Mouse (Mus musculus) CH12.LX (cell line): ENCODE results near the gene Plcg1. TPM values are rescaled to one million over a fixed set of nuclear protein-coding genes. Genes with fewer than 3 reads are reported as not detected.

Experiments used
- DNase-seq: peaks from one replicate; pipeline ENCODE4 v3.0.0-alpha.2; 2013; ENCODE audit errors: extremely low read depth
- H3K27ac ChIP-seq: 2 replicates; pipeline ENCODE4 v1.5.1; 2012; ENCODE audit warnings: low read depth, mild to moderate bottlenecking, control low read depth, moderate library complexity; ENCODE audit not compliant: insufficient read depth
- H3K27me3 ChIP-seq: replicated peaks from 2 replicates; pipeline ENCODE3; 2012; ENCODE audit warnings: inconsistent platforms
- H3K36me3 ChIP-seq, 2 experiments: replicated peaks in 1 of 2; 2 replicates each; pipeline versions ENCODE3 to v1.6.1; 2012; ENCODE audit warnings: inconsistent platforms in 1 of 2, low read length in 1 of 2, mild to moderate bottlenecking in 1 of 2, mixed read lengths in 1 of 2, moderate library complexity in 1 of 2; ENCODE audit not compliant: control insufficient read depth in 1 of 2, insufficient read depth in 1 of 2
- H3K4me1 ChIP-seq, 2 experiments: 2 replicates each; pipeline ENCODE4 v1.6.1; 2012; ENCODE audit warnings: inconsistent platforms in 1 of 2, moderate library complexity in 1 of 2; ENCODE audit not compliant: insufficient read depth in 2 of 2, control insufficient read depth in 1 of 2
- H3K4me2 ChIP-seq: 2 replicates; pipeline ENCODE4 v1.6.1; 2012; ENCODE audit warnings: low read depth, mild to moderate bottlenecking, control low read depth; ENCODE audit not compliant: poor library complexity, insufficient read depth, severe bottlenecking
- H3K4me3 ChIP-seq, 3 experiments: fragments of 150-350 bp in 1 of 3; sonication (generic) in 1 of 3; replicated peaks in 1 of 3; 2 replicates each; pipeline versions ENCODE3 to v1.5.1; 2011 to 2012; ENCODE audit warnings: low read depth in 2 of 3, low read length in 2 of 3, mild to moderate bottlenecking in 2 of 3, moderate library complexity in 2 of 3, control low read depth in 1 of 3, improper control_type of control experiment in 1 of 3, inconsistent platforms in 1 of 3, mixed read lengths in 1 of 3; ENCODE audit not compliant: poor library complexity in 1 of 3
- H3K79me2 ChIP-seq: replicated peaks from 2 replicates; pipeline ENCODE4 v1.6.1; 2012; ENCODE audit warnings: mild to moderate bottlenecking, moderate library complexity; ENCODE audit not compliant: control insufficient read depth, poor library complexity, insufficient read depth, severe bottlenecking; ENCODE audit errors: extremely low read depth
- H3K9ac ChIP-seq: 2 replicates; pipeline ENCODE4 v1.6.1; 2012; ENCODE audit warnings: low read depth, mild to moderate bottlenecking, control low read depth, moderate library complexity; ENCODE audit not compliant: insufficient read depth
- H3K9me3 ChIP-seq: replicated peaks from 2 replicates; pipeline ENCODE3; 2012; ENCODE audit warnings: low read length, inconsistent platforms, mixed read lengths
- BHLHE40 ChIP-seq: IDR thresholded peaks from 2 replicates; pipeline ENCODE4 v1.6.1; 2011; ENCODE audit warnings: mild to moderate bottlenecking, low read depth, low read length, improper control_type of control experiment
- CHD1 ChIP-seq: IDR thresholded peaks from 2 replicates; pipeline ENCODE4 v1.6.1; 2012; ENCODE audit warnings: low read depth, low read length, improper control_type of control experiment, inconsistent platforms
- CHD2 ChIP-seq: IDR thresholded peaks from 2 replicates; pipeline ENCODE4 v1.6.1; 2011; ENCODE audit warnings: low read length, improper control_type of control experiment
- E2F4 ChIP-seq: IDR thresholded peaks from 2 replicates; pipeline ENCODE4 v1.6.1; 2011; ENCODE audit warnings: low read depth, low read length, improper control_type of control experiment; ENCODE audit not compliant: insufficient replicate concordance
- GABPA ChIP-seq: IDR thresholded peaks from 2 replicates; pipeline ENCODE4 v1.6.1; 2012; ENCODE audit warnings: low read depth, low read length, improper control_type of control experiment, inconsistent platforms; ENCODE audit not compliant: insufficient replicate concordance
- HCFC1 ChIP-seq: IDR thresholded peaks from 2 replicates; pipeline ENCODE4 v1.6.1; 2012; ENCODE audit warnings: low read depth, mild to moderate bottlenecking, inconsistent platforms, low read length, improper control_type of control experiment
- JUN ChIP-seq: IDR thresholded peaks from 2 replicates; pipeline ENCODE4 v1.6.1; 2011; ENCODE audit warnings: low read depth, mild to moderate bottlenecking, low read length, improper control_type of control experiment, moderate library complexity; ENCODE audit not compliant: insufficient read depth
- JUND ChIP-seq: conservative IDR thresholded peaks from 2 replicates; pipeline ENCODE4 v1.6.1; 2011; ENCODE audit warnings: low read depth, low read length, improper control_type of control experiment
- KAT2A ChIP-seq: IDR thresholded peaks from 2 replicates; pipeline ENCODE4 v1.6.1; 2012; ENCODE audit warnings: low read length, improper control_type of control experiment, inconsistent platforms; ENCODE audit not compliant: insufficient replicate concordance
- POLR2AphosphoS2 ChIP-seq: IDR thresholded peaks from 2 replicates; pipeline ENCODE4 v1.6.1; 2011; ENCODE audit warnings: low read depth, low read length, improper control_type of control experiment
- RAD21 ChIP-seq: IDR thresholded peaks from 2 replicates; pipeline ENCODE4 v1.6.1; 2011; ENCODE audit warnings: low read depth, mild to moderate bottlenecking, low read length, improper control_type of control experiment, moderate library complexity
- TBP ChIP-seq: conservative IDR thresholded peaks from 2 replicates; pipeline ENCODE4 v1.6.1; 2011; ENCODE audit warnings: low read depth, low read length, improper control_type of control experiment
- UBTF ChIP-seq: IDR thresholded peaks from 2 replicates; pipeline ENCODE4 v1.6.1; 2012; ENCODE audit warnings: low read depth, mild to moderate bottlenecking, inconsistent platforms, low read length, improper control_type of control experiment, moderate library complexity
- ZKSCAN1 ChIP-seq: IDR thresholded peaks from 2 replicates; pipeline ENCODE4 v1.6.1; 2012; ENCODE audit warnings: low read depth, inconsistent platforms, low read length, improper control_type of control experiment, borderline replicate concordance
- ZMIZ1 ChIP-seq: IDR thresholded peaks from 2 replicates; pipeline ENCODE4 v1.6.1; 2012; ENCODE audit warnings: low read depth, mild to moderate bottlenecking, inconsistent platforms, low read length, improper control_type of control experiment
- ZNF384 ChIP-seq: IDR thresholded peaks from 2 replicates; pipeline ENCODE4 v1.6.1; 2012; ENCODE audit warnings: low read depth, low read length, improper control_type of control experiment, inconsistent platforms
- dilution Hi-C: fragments of 300-500 bp; cut with MboI; formaldehyde crosslinking; loops from 2 replicates; pipeline ENCODE4 v1.14.3; 2020; ENCODE audit warnings: low sequenced_read_pairs; ENCODE audit not compliant: extremely low pct_unique_long_range_greater_than_20kb, extremely low pct_ligation_motif_present
- in situ Hi-C: fragments of 300-500 bp; cut with MboI; formaldehyde crosslinking; loops from 3 replicates; pipeline ENCODE4 v1.14.3; 2019; ENCODE audit warnings: low sequenced_read_pairs, low pct_ligation_motif_present, low pct_unique_long_range_greater_than_20kb, mixed read lengths
- polyA plus RNA-seq: library from polyadenylated mRNA; unstranded; fragments of >175 nt; gene quantifications from 2 replicates; pipeline ENCODE4 v1.2.1, GENCODE M21; 2012; ENCODE audit warnings: low read depth; ENCODE audit not compliant: insufficient read length
- total RNA-seq, 2 experiments: library from RNA; depleted of rRNA; stranded (reverse); fragments of 300-350 nt in 1 of 2; fragments of >200 nt in 1 of 2; gene quantifications; 2 replicates each; pipeline ENCODE4 v1.2.3; 2012 to 2014

Plcg1 gene
- total and polyA plus RNA-seq, 3 experiments, result 15.5 to 28.1 (median 17.6) TPM

- Histone ChIP-seq H3K9me3 (no peaks in the 10 kb centered on the region), H3K4me1 (peaks cover 0 to 6% of the 10 kb centered on the region in 2 experiments; a peak in 2 of 4 replicates), H3K36me3 (no peaks in the 10 kb centered on the region), H3K9ac (no peak overlapping the region), H3K4me3 (no peak overlapping the region), H3K4me2 (no peak overlapping the region), H3K27me3 (no peaks in the 10 kb centered on the region), H3K79me2 (no peaks in the 10 kb centered on the region), H3K27ac (no peak overlapping the region)
- in situ Hi-C loops (no loop called here), dilution Hi-C loops (no loop called here)
- no peak for TF ChIP-seq KAT2A
- no peak for TF ChIP-seq ZMIZ1
- no peak for TF ChIP-seq UBTF
- no peak for TF ChIP-seq RAD21
- TF ChIP-seq ZKSCAN1, result no peak
- DNase-seq, result no peak
Observed at GRCm38 (mm10) chr2:160800967-160801366, 69.9 kb downstream of the Plcg1 start.

- Histone ChIP-seq H3K27ac (no peak overlapping the region), H3K4me2 (no peak overlapping the region), H3K9ac (no peak overlapping the region), H3K79me2 (no peaks in the 10 kb centered on the region), H3K27me3 (no peaks in the 10 kb centered on the region), H3K9me3 (no peaks in the 10 kb centered on the region), H3K36me3 (no peaks in the 10 kb centered on the region), H3K4me3 (no peak overlapping the region), H3K4me1 (peaks cover 0 to 6% of the 10 kb centered on the region in 2 experiments; a peak in 2 of 4 replicates)
- dilution Hi-C loops, result no loop called here
- TF ChIP-seq HCFC1 (no peak), BHLHE40 (no peak), ZNF384 (no peak), E2F4 (no peak), CHD2 (no peak), JUND (no peak), JUN (no peak), GABPA (no peak), TBP (no peak), CHD1 (no peak), POLR2AphosphoS2 (no peak)
- DNase-seq, result no peak
- in situ Hi-C loops, result no loop called here
Observed at GRCm38 (mm10) chr2:160802326-160802725, 71.2 kb downstream of the Plcg1 start.
